8 mouse cellular contexts compared by ENCODE assay signal in genomic region chr7:28945416-28946270, GRCm38 (mm10). TPM values are rescaled to one million over a fixed set of nuclear protein-coding genes. Genes with fewer than 3 reads are reported as not detected.
DNase-seq lines count a peak whose midpoint lies in the region; ATAC-seq and TF ChIP-seq lines count a peak whose summit lies in the region.

No protein-coding gene starts in this region.

- peaks cover 58% of the 10 kb centered on the region for H3K36me3 ChIP-seq in heart, adult 2 months (ENCODE audit: control insufficient read depth, insufficient read depth, low read length)
- 0 out of 2 replicates have a peak, but pooled peaks cover 5% of the 10 kb centered on the region for H3K36me3 ChIP-seq in embryonic facial prominence, embryonic 15.5 days
- H3K36me3 ChIP-seq in kidney, embryonic 15.5 days = peaks cover 13% of the 10 kb centered on the region

- H3K27me3 ChIP-seq in heart, adult 2 months (ENCODE audit: control insufficient read depth, insufficient read depth, low read length) = no peaks in the 10 kb centered on the region
- H3K27me3 ChIP-seq in embryonic facial prominence, embryonic 15.5 days = no peaks in the 10 kb centered on the region
- H3K27me3 ChIP-seq in kidney, embryonic 15.5 days = no peaks in the 10 kb centered on the region

- peak overlapping the region; percentile 28; the same call in 1 of the 2 replicates for H3K9ac ChIP-seq in heart, adult 2 months (ENCODE audit: low read depth, low read length)
- peak overlapping the region; percentile 9; the same call in 1 of the 2 replicates for H3K9ac ChIP-seq in embryonic facial prominence, embryonic 15.5 days
- peak overlapping the region; percentile 24 for H3K9ac ChIP-seq in kidney, embryonic 15.5 days

- 0 out of 2 replicates have a peak, but pooled peaks have one; percentile 5 for TF ChIP-seq POLR2A in heart, adult 2 months (IDR thresholded peaks at IDR 0.05; ENCODE audit: insufficient read depth, low read depth, low read length)

- peak overlapping the region; percentile 91 for H3K27ac ChIP-seq in heart, adult 2 months
- peak overlapping the region; percentile 92 for H3K27ac ChIP-seq in embryonic facial prominence, embryonic 15.5 days (replicated peaks)
- peak overlapping the region; percentile 96 for H3K27ac ChIP-seq in kidney, embryonic 15.5 days

- H3K4me1 ChIP-seq in heart, adult 2 months (ENCODE audit: control insufficient read depth, insufficient read depth, low read length) = peaks cover 54% of the 10 kb centered on the region
- peaks cover 90% of the 10 kb centered on the region for H3K4me1 ChIP-seq in embryonic facial prominence, embryonic 15.5 days
- H3K4me1 ChIP-seq in kidney, embryonic 15.5 days = peaks cover 97% of the 10 kb centered on the region

- H3K79me2 ChIP-seq in heart, adult 2 months (replicated peaks; ENCODE audit: control insufficient read depth, insufficient read depth, low read length) = peaks cover 2% of the 10 kb centered on the region; the same call in 1 of the 2 replicates

- no peak for TF ChIP-seq EP300 in heart, adult 2 months (IDR thresholded peaks at IDR 0.05; ENCODE audit: insufficient read depth, low read depth, low read length)

- no peak for TF ChIP-seq CTCF in heart, adult 2 months (IDR thresholded peaks at IDR 0.05)

- peak in 1 of 2 experiments; percentile 42 for DNase-seq in heart, adult 2 months
- DNase-seq in heart, postnatal 14 days = no peak
- peak; percentile 61 to 74 for DNase-seq in lung, postnatal 4 days
- DNase-seq in spleen, postnatal 4 days (ENCODE audit: low spot score in 2 of 2) = no peak
- DNase-seq in layer of hippocampus, postnatal 25 days (ENCODE audit: extremely low spot score in 1 of 2, low spot score in 1 of 2) = no peak

- peak overlapping the region; percentile 24 for H3K4me2 ChIP-seq in embryonic facial prominence, embryonic 15.5 days (replicated peaks)
- H3K4me2 ChIP-seq in kidney, embryonic 15.5 days = peak overlapping the region; percentile 22

- H3K9me3 ChIP-seq in embryonic facial prominence, embryonic 15.5 days (replicated peaks) = no peaks in the 10 kb centered on the region
- H3K9me3 ChIP-seq in kidney, embryonic 15.5 days (replicated peaks) = no peaks in the 10 kb centered on the region

- ATAC-seq in embryonic facial prominence, embryonic 15.5 days (ENCODE audit: insufficient number of reproducible peaks, low FRiP score, low TSS enrichment, low read depth) = peak; percentile 66
- peak; percentile 69 for ATAC-seq in kidney, embryonic 15.5 days (replicated peaks; ENCODE audit: low FRiP score)
- ATAC-seq in frontal cortex, adult (ENCODE audit: low TSS enrichment) = no peak

- intact Hi-C loops in heart, adult 2 months (cut with DNase I) = no loop called here
- intact Hi-C loops in heart, postnatal 14 days (cut with DNase I) = no loop called here

- no peak overlapping the region for H3K4me3 ChIP-seq in heart, adult 2 months
- H3K4me3 ChIP-seq in embryonic facial prominence, embryonic 15.5 days (replicated peaks) = no peak overlapping the region
- no peak overlapping the region for H3K4me3 ChIP-seq in kidney, embryonic 15.5 days (replicated peaks)

- 18% methylated on average over 10 of the region's 10 CpGs for WGBS in heart, adult 2 months
- WGBS in embryonic facial prominence, embryonic 15.5 days = 12% methylated on average over 10 of the region's 10 CpGs
- WGBS in kidney, embryonic 15.5 days = 14% methylated on average over 10 of the region's 10 CpGs

RNA-seq across cellular contexts. Expression of gene Actn4, which starts 16.5 kb away (rescaled TPM):
- 10 to 100 TPM; 66.1 to 85.7 TPM for total RNA-seq in heart, adult 2 months (2021)
- 123 and 132 TPM in 2 replicates for polyA plus RNA-seq in heart, adult 2 months (2012; rRNA removed)
- 100 to 1,000 TPM; 110 to 127 TPM for total RNA-seq in heart, postnatal 14 days (2021)
- 321 and 328 TPM in 2 replicates for polyA plus RNA-seq in embryonic facial prominence, embryonic 15.5 days (2015; fragmentation: Nextera tagmentation; extraction: Ambion mirVana)
- polyA plus RNA-seq in kidney, embryonic 15.5 days (2015; fragmentation: Nextera tagmentation; extraction: Ambion mirVana) = 288 and 312 TPM in 2 replicates
- 100 to 1,000 TPM; 124 to 129 TPM for total RNA-seq in layer of hippocampus, postnatal 25 days (2021)

RNA-seq across cellular contexts. Expression of gene Eif3k, which starts 36.0 kb away (rescaled TPM):
- total RNA-seq in heart, adult 2 months (2021) = 100 to 1,000 TPM; 156 to 177 TPM
- polyA plus RNA-seq in heart, adult 2 months (2012; rRNA removed) = 221 and 283 TPM in 2 replicates
- 100 to 1,000 TPM; 157 to 159 TPM for total RNA-seq in heart, postnatal 14 days (2021)
- polyA plus RNA-seq in embryonic facial prominence, embryonic 15.5 days (2015; fragmentation: Nextera tagmentation; extraction: Ambion mirVana) = 403 and 405 TPM in 2 replicates
- polyA plus RNA-seq in kidney, embryonic 15.5 days (2015; fragmentation: Nextera tagmentation; extraction: Ambion mirVana) = 401 and 402 TPM in 2 replicates
- total RNA-seq in layer of hippocampus, postnatal 25 days (2021) = 100 to 1,000 TPM; 179 to 185 TPM

RNA-seq across cellular contexts. Expression of gene Map4k1, which starts 36.2 kb away (rescaled TPM):
- 1 to 10 TPM in 1 of 2 experiments, under 1 TPM in 1; 0.91 to 1.1 TPM for total RNA-seq in heart, adult 2 months (2021)
- polyA plus RNA-seq in heart, adult 2 months (2012; rRNA removed) = 2.7 and 3.4 TPM in 2 replicates
- 1 to 10 TPM in 1 of 2 experiments, under 1 TPM in 1; 0.96 to 2.4 TPM for total RNA-seq in heart, postnatal 14 days (2021)
- polyA plus RNA-seq in embryonic facial prominence, embryonic 15.5 days (2015; fragmentation: Nextera tagmentation; extraction: Ambion mirVana) = 7.5 and 7.7 TPM in 2 replicates
- polyA plus RNA-seq in kidney, embryonic 15.5 days (2015; fragmentation: Nextera tagmentation; extraction: Ambion mirVana) = 9.0 and 9.6 TPM in 2 replicates
- total RNA-seq in layer of hippocampus, postnatal 25 days (2021) = 1 to 10 TPM; 2.1 to 2.4 TPM

Comparison
In these comparisons a context has a peak if more than half of its experiments do, and no peak if none do; other contexts are left out.
1. DNase-seq: peak in lung, postnatal 4 days (2 of 2); none in heart, postnatal 14 days (0 of 2), spleen, postnatal 4 days (0 of 2) and layer of hippocampus, postnatal 25 days (0 of 2).
2. Peak in every context shown above with its lines, with median percentiles within 50 percentile points of each other: H3K27ac ChIP-seq and H3K9ac ChIP-seq.